Mouse (Mus musculus): ENCODE measurements at regions not wholly inside any gene's neighbourhood (a gene's known extent, or its start where the extent isn't known, plus 50 kb on each side); places are given as distances from the start of the nearest gene placed in this dataset.

- TF ChIP-seq SIN3A (IDR thresholded peaks at IDR 0.05; ENCODE audit: low read length) (no peak), MAX (IDR thresholded peaks at IDR 0.05; ENCODE audit: low read length) (no peak), POLR2AphosphoS5 (IDR thresholded peaks at IDR 0.05; ENCODE audit: borderline replicate concordance, low read depth, low read length) (no peak), POLR2AphosphoS2 (IDR thresholded peaks at IDR 0.05; ENCODE audit: low read length) (no peak), NELFE (IDR thresholded peaks at IDR 0.05; ENCODE audit: low read depth, low read length) (no peak), MAFK (IDR thresholded peaks at IDR 0.05; ENCODE audit: borderline replicate concordance, low read depth, low read length) (no peak)
These were observed 172.5 kb upstream of the Mctp2 start for GRCm38 (mm10) chr7:72478936-72479335.

All from MEL (cell line).